Mouse (Mus musculus): ENCODE measurements around the gene Mfrp.

Gene Mfrp

DNA sequence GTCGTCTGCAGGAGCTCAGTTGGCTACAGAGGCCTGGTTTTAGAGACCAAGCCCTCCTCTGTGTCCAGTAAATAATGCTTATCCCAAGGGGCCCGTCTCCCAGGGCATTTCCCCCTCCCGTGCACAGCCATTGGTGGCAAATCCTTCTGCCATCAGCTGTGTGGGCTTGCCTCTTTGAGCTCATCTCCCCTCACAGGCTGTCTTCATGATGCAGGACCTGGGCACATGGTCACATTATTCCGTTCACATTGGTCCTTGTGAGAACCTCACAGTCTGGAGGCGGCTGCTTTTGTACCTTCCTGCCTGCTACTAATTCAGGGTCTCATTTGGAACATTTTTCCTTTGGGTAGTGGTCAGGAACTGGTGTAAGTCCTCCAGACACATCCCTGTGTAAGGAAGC is 40.4 kb downstream of the Mfrp start:
- H3K27me3 ChIP-seq (ENCODE audit: control insufficient read depth, insufficient read depth, low read length, poor library complexity, severe bottlenecking): no peaks in the 10 kb centered on the region
- no peak for DNase-seq (ENCODE audit: low read depth, low spot score)
- peaks cover 8% of the 10 kb centered on the region; the same call in 1 of the 2 replicates for H3K36me3 ChIP-seq (ENCODE audit: control insufficient read depth, insufficient read depth, low read length, poor library complexity, severe bottlenecking)

DNA sequence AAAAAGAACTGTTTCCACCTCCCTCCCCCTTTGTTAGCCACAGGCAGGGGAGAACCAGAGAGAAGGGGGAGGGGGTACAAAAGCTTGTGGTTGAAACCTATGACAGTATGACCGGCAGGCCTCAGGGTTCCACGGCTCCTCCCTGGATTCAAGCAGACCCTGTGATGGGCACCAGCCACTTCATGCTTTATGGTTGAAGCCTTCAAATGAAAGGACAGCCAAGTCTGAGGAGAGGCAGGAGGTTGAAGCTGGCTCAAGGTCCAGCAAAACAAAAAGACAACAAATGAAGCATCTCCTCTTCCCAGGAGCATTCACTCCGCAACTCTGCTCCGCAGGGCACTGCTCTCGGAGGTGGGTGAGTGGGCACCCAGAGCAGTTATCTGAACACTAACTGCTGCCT is 41.9 kb downstream of the Mfrp start:
- Histone ChIP-seq H3K27me3 (ENCODE audit: control insufficient read depth, insufficient read depth, low read length, poor library complexity, severe bottlenecking) (no peaks in the 10 kb centered on the region), H3K36me3 (ENCODE audit: control insufficient read depth, insufficient read depth, low read length, poor library complexity, severe bottlenecking) (peaks cover 8% of the 10 kb centered on the region; the same call in 1 of the 2 replicates)
- no peak for DNase-seq (ENCODE audit: low read depth, low spot score)

DNA sequence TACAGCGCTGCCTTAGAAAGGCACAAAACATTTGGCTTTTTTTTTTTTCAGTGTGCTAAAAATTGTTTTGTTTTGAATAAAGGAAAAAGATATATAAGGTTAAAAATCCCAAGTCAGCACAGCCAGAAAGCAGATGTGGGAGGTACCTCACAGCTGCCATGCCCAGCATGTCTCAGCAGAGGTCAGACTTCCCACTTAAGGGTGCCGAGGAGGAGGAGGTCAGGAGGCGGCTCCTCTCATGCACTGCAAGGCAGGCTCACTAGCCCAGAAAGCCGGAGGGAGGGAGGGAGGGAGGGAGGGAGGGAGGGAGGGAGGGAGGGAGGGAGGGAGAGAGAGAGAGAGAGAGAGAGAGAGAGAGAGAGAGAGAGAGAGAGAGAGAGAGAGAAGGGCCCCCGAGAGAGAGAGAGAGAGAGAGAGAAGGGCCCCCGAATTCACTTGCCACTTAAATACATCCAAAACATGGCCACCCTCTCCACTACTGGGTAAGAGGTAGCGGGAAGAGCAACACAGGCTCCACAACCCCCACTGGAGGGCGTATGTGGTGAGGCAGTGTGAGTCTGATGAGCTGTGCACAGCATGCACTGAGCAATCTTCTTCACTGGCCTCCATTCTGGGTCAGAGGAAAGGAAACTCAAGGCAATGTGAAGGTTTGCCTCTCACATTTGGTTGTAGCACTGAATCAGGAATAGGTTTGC is 42.6 kb downstream of the Mfrp start:
- Histone ChIP-seq H3K27me3 (ENCODE audit: control insufficient read depth, insufficient read depth, low read length, poor library complexity, severe bottlenecking) (no peaks in the 10 kb centered on the region), H3K36me3 (ENCODE audit: control insufficient read depth, insufficient read depth, low read length, poor library complexity, severe bottlenecking) (peaks cover 8% of the 10 kb centered on the region; the same call in 1 of the 2 replicates)
- DNase-seq (ENCODE audit: low read depth, low spot score): no peak

DNA sequence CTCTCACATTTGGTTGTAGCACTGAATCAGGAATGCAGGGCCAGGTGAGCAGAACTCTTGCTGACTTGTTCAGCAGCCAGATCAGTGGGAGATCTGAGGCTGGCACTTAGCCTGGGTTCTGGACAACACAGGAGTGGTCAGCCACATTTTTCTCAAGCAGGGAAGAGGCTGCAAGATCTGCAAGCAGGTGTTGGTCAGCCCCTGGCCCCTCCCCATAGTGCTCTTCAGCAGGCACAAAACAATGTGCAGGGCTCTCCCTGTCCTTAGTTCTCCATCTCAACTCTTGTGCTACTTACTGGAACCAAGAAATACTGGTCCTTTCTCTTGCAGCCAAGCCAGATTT is 43.2 kb downstream of the Mfrp start:
- DNase-seq (ENCODE audit: low read depth, low spot score): no peak
- Histone ChIP-seq H3K36me3 (ENCODE audit: control insufficient read depth, insufficient read depth, low read length, poor library complexity, severe bottlenecking) (peaks cover 8% of the 10 kb centered on the region; the same call in 1 of the 2 replicates), H3K27me3 (ENCODE audit: control insufficient read depth, insufficient read depth, low read length, poor library complexity, severe bottlenecking) (no peaks in the 10 kb centered on the region)

DNA sequence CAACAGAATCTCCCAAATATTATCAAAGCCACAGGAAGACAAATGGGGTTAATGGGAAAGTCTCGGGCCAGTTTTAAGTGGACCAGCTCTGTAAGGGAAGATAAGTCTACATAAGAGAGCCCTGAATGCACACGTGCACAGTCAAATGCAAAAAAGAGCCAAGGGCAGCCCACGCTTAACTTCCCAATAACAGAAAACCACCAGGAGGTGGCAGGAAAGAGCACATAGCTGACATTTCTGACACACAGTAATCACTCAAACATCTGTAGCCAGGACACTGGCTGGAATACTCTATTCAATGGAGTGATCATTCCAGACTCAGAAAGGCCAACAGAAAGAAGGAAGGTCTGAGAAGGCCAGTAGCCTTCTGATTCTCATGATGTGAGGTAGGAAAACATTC is 45.8 kb downstream of the Mfrp start:
- peak; percentile 38 for DNase-seq (ENCODE audit: low read depth, low spot score)
- peaks cover 10% of the 10 kb centered on the region; the same call in 1 of the 2 replicates for H3K36me3 ChIP-seq (ENCODE audit: control insufficient read depth, insufficient read depth, low read length, poor library complexity, severe bottlenecking)
- H3K27me3 ChIP-seq (ENCODE audit: control insufficient read depth, insufficient read depth, low read length, poor library complexity, severe bottlenecking): no peaks in the 10 kb centered on the region

Data from splenic B cell, adult 2 months (primary cell).